Mouse (Mus musculus) brain, embryonic 18.5 days (tissue): ENCODE results near the gene Pllp.

Source experiments
- DNase-seq: peaks from one replicate; pipeline ENCODE4 v3.0.0-alpha.2; 2012; ENCODE audit warnings: low read depth, low spot score

Pllp gene

DNA sequence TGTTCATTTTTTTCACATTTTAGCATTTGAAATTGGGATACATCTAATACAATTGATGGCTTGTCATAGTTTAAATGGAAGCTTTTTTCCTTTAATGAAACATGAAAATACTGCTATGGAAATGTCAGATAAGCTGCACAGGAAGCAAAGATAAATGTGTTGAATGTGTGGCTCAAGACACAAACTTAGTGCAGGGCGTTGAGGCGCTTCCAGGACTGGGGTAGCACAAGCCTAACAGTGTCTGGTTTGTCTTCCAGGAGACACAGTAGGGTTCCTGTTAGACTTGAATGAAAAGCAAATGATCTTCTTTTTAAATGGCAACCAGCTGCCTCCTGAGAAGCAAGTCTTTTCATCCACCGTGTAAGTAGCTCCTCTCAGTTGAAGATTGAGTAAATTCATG lies 46.6 kb downstream of the Pllp start:
- DNase-seq, result no peak

DNA sequence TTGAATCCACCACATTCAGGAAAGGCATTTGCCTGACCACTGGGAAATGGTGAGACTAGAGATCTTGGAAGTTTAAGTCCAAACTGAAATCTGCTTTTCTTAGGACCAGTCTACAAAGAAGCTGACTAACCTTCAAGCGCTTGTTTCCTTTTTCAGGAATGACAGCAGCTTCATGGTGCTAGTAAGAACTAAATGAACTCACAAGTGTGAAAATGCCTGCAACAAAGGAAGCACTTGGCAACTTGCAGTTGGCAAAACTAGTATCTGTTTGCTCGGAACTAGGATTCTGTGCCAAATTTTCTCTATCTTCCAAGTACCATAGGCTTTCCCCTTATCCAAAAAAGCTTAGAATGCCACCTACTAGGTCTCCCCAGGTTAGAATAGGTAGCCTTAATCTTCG lies 49.9 kb downstream of the Pllp start:
- DNase-seq, result no peak

DNA sequence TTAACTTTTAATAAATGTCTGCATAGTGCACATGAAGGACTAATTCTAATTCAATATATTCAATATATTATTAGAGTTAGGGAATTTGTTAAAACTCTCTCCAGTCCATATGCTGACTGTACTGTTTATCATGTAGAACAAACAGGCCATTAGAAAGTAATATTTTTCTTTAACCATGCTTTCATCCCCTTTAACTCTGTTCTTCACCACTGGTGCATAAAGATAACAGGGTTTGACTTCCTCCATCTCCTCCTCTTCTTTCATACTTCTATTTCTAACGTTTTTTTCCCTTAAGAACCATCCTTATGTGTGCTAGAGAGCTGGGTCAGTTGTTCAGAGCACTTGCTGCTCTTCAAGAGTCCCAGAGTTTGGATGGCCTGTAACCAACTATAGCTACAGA lies 50.9 kb downstream of the Pllp start:
- DNase-seq, result no peak

DNA sequence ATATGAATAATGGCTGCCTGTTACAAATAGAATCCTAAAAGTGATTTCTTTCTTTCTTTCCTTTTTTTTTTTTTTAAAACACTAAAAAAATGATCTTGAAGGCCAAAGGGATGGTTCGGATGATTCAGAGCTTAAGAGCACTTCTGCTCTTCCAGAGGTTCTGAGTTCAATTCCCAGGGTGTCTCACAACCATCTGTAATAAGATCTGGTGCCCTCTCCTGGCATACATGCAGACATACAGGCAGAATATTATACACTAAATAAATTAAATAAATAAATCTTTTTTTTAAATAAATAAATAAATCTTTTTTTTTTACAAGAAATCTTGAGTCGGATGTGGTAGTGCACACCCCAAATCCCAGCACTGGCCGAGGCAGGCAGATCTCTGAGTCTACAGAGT lies 54.1 kb downstream of the Pllp start:
- no peak for DNase-seq

- no peak for DNase-seq
These were observed 54.9 kb downstream of the Pllp start for GRCm38 (mm10) chr8:94641183-94641582.

- no peak for DNase-seq
These were observed 61.9 kb downstream of the Pllp start for GRCm38 (mm10) chr8:94634211-94634610.

GRCm38 (mm10) chr8:94633564-94634194 lies 62.4 kb downstream of the Pllp start:
- no peak for DNase-seq
